Mouse (Mus musculus): ENCODE measurements around the gene Manbal.
A peak's percentile ranks its signal among the peaks of the same experiment; 100 is the strongest.

Manbal gene

DNA sequence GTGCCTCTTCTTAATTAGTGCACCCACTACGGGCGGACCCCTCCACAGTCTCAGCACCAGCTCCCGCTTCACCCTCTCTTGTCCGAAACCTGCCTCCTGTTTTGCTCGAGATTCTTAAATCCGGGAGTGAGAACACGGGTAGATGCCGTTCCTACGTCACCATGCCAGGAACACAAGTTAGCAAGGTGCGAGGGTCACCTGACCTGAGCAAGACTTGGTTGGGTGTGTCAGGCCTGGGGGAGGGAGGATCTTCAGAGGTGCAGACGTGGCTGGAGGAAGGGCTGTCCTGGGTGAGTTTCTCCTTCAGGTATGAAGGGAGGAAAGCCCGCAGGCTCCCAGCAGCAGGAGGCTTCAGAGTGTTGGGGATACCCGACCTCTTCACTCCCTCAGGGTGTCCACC is 50.8 kb downstream of the Manbal start, which contains the start of gene Src:
Src (plus strand) TSS at position 239 of the 400 bp plus-strand sequence.
- no peak for DNase-seq

DNA sequence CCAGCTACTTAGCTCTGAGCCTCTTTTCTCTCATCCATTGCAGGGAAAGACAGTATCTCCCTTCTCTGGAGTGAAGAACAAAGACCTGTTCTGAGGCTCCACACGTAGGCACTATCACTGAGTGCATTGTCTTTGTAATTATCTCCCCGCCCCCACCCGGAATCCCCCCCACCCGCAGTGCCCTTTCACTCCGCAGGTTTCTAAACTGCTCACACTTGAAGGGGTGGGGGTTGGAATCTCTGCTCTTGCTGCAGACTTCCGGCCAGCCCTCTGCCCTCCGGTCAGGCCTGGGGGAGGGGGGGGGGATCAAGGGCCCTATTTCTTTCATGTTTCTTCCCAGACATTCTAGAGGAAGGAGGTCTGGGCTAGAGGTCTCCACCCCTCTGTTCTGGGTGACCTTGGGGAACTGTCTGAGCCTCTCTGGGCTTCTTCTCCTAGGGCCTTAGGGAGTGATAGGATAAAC is 51.2 kb downstream of the Manbal start:
- no peak for DNase-seq

DNA sequence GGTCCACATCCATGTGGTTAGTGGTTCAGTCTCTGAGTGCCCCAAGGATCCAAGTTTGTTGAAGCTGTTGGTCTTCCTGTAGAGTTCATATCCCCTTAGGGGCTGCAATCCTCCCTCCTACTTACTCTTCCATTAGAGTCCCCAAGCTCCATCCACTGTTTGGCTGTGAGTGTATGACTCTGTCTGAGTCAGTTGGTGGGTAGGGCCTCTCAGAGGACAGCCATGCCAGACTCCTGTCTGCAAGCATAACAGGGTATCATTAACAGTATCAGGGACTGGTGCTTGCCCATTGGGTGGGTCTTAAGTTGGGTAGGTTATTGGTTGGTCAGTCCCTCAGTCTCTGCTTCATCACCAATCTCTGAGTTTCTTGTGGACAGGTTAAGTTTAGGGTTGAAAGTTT is 52.1 kb downstream of the Manbal start:
- DNase-seq = no peak

DNA sequence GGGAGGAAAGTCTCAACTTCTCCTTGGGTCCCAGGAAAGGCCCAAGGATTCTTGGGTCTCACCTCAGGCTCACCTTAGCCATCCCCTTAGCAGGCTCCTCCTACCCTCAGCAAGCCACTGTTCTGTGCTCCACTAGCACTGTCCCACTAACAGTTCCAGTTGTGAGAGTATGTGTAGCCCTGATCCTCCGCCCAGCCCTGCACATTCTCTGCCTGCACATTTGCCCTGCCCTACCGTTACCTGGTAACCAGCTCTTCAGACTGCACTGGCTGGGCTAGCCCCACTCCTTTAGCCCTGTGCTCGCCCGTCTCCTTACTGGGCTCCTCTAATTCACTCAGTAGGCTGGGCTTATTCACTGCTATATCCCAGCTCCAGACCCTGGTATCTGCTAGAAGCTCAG is 53.0 kb downstream of the Manbal start:
- DNase-seq = no peak

DNA sequence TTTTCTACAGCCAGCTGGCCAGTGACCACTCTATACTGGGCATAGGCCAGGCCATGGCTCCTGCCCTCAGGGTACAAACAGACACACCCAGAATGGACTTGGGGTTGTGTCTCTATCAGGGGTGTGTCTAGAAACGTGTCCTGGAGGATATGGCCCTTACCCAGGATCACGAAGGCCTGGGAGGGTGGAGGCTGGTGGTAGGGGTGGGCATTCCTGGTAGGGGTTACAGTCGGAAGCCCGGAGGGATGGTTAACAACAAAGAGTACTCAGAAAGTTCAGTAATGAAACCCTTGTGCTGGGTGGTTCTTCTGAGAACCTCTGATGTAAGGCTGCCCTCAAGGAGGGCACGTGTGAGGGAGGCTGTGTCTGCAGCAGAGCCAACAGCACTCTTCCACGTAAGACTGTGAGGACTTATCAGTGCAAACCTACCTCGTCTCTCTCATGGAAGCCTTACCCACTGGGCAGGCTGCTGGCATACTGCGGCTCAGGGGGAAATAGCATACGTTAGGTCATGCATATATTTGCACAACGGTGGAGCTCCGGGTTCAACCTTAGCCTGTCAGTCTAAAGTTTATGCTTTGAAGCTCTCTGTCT is 54.8 kb downstream of the Manbal start:
- no peak for DNase-seq

DNA sequence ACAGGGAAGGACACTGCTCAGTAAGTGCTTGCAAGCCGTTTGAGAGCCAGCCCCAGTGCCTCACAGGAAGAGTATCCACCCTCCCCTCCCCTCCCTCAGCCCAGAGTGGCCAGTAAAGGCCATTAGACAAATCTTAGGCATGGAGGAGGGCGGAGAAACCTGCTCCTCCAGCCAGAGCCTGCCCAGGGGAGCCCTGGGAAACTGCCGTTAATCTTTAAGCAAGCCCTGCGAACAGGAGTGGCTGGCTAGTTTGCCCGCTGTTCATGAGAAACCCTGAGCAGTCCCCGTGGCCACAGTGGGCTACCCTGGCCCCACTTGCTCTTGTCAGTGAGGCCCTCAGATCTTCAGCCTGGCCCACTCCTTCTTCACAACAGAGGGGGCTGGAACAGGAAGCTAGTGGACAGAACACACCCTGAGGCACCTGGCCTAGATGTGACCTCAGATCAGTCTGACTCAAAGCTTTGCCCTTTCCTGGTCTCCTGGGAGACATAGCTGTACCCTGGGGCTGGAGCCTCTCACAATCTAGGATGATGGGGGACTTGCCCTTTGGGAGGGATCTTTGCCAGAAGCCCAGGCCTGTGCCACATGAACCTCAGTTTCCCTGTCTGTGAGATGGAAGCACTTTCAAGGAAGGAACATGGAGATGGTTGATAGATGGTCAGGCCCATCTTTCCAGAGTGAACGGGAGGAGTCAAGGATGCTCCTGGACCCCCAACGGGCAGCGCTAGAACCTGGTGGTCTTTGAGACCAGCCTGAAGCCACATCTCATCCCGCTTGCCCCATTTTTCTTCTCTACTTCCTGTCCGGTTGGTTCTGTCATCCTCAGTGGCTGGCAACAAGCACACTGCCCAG is 55.7 kb downstream of the Manbal start:
- no peak for DNase-seq

DNA sequence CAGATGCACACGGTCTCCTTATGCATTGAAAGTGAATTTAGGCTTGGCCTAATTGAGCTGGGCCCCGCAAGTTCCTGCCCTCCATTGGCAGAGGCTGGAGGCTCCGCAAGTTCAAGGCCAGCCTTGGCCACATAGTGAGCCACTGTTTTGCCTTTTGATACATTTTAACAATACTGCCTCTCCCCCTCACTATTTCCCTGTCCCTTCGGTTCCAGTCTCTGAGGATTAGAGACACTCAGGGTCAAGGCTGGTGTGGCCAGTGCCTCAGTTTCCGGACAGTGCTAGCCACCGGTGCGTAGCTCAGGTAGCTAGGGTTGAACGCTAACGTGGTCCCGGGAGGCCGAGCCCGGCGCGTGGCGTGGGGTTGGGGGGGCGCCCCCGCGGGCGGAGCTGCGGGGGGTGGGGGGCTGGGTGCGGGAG is 56.3 kb downstream of the Manbal start:
- DNase-seq = no peak

DNA sequence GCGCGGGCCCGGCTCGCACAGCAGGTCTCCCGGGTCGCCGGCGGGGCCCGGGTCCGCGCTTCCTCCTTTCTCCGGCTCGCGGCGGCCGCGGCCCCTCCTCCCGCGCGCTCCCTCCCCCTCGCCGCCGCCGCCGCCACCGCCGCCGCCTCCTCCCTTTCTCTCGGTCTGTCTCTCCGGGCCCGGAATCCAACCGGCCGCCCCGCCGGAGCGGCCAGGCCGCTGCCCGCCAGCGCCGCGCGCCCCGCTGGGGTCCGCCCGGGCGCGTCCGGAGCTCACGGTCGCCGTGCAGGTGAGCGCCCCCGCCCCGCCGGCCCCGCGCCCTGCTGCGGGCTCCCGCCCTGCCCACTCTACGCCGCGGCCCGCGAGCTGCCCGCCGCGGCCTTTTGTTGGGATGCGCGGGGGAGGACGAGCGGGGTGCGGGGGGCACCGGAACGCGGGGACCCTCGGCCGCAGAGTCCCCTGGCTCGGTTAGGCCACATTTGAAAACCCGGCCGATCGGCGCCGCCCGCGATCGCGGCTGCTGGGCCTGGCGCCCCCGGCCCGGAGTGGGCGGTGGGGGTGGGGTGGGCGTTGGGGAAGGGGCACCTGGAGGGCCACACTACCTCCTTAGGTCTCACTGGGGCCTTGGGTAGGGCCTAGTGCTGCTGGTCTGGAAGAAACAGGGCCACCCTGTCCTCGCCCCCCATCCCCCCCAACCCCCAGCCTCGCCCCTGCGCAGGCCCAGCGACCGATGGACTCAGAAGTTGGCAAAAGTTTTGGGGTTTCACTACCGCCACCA is 56.9 kb downstream of the Manbal start:
- peak; percentile 57 to 62 for DNase-seq

DNA sequence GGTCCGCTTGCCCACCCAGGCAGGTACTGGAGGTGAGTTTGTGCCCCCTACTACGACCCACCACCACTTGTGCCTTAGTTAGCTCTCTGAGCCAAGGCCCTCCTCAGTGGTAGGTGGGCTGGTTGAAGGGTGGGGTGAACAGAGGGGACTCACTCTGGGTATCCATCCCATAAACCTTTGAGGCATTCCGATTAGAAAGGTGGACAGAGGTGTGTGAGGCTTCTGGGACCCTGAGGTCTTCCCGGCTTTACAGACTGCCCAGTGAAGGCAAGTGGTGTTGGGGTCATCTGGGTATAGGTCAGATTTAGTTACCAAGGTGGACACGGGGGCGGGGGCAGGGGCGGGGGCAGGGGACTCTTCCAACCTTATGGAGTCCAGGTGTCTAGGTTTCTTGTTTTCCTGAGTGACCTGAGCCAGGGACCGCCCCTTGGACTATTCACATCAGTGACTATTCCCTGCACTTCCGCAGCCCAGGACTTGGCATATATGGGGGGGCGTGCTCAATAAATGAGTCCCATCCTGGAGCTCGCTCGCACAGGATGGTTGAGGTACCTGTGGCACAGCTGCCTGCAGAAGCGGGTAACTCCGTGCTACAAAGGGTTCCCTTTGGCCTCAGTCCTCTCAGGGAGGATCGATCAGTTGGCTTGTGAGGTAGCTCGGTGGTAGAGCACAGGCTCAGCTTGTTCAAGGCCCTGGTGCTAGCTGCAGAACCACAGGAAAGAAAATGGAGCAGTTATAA is 57.7 kb downstream of the Manbal start:
- DNase-seq = no peak

DNA sequence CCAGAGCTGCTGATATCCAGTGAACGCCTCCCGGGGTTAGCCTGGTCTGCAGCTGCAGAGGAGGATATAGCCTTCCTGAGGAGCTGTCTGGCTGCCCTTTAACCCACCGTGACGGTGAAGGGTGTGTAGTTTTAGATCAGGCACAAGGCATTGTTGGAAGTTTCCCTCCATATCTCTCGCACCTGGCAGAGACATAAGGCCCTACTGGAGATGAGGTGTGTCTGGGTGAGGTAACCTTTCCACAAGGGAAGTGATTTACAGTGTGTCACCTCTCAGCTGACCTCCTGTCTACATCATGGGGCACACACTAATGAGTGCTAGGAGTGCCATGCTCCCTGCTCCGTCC is 58.2 kb downstream of the Manbal start:
- no peak for DNase-seq

DNA sequence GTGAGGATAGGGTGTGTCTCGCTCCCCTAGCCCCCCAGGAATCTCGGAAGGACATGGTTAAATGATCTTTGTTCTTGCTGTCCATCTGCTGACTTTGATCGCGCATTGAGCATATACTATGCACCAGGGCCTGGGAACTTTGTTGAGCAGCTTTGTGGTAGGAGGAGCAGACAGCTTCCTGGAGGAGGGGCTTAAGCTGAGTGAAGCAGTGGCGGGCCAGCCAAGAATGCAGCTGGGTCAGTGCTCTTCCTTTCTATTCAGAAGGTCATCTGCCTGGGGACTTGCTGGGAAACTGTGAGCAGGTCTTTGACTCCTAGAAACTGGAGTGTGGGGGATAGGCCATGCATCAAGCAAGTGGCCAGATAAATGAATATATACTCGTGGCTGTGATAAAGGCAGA is 58.8 kb downstream of the Manbal start:
- DNase-seq = no peak

DNA sequence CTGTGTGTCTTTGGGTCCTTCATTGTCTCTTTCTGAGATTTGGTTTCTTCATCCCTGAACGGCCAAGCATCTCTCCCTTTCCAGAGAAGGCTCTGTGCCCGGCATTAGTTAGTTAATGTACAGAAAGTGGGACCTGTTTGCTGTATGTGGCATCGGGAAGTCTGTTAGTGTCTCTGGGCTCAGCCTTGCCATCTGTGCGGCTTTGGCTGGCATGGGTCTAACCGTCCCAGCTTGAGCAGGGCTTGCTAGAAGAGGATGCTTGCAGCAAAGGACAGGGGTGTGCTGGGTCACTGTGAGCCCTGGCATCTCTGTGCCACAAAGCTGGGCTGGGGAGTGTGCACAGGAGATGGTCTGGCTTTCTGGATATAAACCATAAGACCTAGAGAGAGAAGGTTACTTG is 59.8 kb downstream of the Manbal start:
- no peak for DNase-seq

DNA sequence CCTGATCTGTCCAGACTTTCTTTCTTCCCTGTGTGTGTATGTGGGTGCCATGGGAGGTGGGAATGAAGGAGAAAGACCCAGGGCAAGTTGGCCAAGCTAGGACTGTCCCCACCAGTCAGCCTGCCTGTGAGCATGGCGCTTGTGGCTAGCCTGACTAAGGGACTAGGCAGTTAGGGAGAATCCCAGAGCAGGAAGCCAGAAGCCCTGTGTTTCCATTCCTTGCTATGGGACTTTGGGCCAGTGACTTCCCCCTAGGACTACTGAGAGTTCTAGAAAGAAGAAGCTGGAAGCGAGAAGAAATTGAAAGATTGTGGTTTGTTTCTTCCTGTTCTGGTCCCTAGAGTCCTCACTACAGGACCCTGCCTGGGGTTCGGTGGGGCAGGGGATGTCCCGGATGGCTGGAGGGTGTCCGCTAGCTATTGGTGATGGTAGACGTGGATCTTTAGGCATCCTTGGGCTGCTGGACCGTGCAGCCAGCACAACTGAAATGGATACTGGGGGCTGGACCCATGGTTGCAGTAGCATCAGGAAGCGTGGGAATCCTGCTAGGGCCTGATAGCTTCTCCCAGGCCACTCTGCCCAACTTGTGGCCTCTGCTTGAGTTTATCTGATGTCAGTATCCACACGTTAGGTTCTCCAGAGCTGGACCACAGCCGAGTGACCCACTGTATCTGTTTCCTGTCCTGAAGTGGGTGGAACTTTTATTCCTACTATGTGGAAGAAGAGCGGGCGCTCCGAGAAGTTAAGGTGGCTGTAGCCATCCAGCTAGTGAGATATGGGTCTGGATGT is 61.2 kb downstream of the Manbal start:
- no peak for DNase-seq

DNA sequence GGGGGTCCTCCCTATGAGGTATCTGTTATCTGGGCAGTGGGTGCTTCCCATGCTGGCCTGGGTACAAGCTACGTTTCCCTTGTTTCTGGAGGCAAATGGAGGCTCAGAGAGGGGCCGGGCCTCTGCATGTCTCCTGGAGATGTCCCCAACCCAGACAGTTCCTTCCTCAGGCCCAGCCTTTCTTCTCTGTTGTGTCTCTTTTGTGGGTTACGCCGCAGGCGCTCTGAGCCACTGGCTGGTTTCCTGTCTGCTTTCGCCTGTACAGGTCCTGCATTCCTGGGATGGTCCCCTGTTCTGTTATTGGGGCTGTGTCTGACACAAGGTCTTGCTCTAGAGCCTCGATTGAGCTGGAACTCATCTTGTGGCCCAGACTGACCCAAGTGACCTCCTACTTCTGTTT is 62.3 kb downstream of the Manbal start:
- no peak for DNase-seq

DNA sequence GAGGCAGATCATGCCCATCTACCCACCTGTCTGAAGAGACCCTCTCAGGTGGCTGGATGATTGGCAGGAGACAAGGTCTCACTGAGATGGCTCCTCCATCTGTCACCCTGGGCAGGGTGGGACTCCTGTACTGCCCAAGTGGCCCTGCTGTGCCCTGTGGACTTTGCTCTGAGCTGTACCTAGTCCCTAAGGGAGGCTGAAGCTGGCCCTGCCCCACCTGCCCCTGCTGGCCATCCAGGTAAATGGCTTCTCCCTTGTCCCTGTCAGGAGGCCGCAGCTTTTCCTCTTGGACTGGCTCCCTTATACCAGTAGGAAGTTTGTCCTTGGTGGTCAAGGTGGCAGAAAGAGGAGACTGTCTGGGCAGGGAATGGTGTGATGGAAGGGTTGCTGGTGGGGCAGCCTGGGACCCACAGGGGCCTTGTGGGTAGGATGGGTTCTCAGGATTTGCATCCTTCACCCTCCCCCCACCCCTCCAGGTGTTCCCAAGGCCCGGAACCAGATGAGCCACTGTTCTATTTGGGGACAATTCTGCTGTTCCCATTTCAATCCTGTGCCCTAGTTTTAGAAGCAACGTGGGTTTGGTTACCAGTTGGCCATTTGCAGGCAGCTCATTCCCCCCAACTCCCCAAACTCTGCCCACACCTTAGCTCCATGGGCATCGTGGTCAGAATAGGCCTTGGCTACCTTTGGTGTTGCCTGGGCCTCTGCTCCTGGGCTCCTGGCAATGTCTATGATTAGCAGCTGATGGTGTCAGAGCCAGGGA is 63.5 kb downstream of the Manbal start:
- no peak for DNase-seq

DNA sequence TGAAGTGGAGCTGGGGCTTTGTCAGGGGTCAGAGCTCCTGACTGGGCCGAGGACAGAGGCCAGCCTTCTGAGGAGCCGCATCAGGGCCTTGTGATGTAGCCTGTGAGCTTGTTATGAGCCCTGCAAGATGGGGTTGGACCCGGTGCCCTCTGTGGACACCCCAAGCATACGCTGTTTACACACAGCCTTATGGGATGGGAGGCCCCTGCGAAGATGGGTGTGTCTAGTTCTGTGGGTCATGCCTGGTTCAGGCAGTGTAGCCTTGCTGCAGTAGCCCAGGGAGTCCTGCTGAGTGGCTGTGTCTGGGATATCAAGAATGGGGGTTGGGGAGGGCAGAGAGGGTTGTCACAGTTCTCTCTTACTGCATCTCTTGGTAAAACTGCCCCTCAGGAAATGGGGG is 64.5 kb downstream of the Manbal start:
- no peak for DNase-seq

DNA sequence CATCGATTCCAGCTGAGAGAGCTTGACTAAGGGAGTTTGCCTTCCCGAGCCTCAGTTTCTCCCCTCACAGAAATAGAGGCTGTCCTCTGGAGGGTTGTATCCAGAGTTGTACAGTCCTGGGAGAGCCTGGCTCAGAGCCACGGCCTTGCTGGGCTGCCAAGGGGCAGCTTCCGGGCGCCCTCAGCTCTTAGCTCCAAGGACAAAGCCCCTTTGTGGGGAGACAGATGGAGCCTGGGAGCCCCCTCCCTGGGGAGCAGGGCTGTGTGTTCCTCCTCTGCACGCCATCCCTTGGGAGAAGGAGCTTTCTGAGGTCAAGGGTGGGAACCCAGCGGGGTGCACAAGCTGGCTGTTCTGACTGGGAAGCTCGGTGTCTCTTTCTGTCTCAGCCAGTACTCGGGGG is 65.1 kb downstream of the Manbal start:
- no peak for DNase-seq

DNA sequence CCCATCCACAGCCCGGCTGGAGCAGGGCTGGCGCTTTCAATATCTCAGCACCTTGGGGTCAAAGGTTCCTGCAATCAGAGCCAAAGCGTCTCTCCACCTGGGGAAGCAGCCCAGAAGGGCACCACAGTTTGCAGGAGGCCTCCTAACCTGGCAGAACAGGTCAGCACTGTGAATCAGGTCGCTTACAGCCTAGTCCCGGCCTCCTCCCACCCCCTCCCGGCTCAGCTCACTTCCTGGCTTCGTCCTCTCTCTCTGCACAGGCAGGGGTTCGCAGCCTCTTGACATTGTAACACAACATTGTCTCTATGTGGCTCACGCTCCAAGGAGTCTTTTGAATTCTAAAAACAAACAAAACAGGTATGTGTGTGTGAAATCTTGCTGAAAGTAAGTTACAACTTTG is 66.6 kb downstream of the Manbal start:
- DNase-seq = no peak

DNA sequence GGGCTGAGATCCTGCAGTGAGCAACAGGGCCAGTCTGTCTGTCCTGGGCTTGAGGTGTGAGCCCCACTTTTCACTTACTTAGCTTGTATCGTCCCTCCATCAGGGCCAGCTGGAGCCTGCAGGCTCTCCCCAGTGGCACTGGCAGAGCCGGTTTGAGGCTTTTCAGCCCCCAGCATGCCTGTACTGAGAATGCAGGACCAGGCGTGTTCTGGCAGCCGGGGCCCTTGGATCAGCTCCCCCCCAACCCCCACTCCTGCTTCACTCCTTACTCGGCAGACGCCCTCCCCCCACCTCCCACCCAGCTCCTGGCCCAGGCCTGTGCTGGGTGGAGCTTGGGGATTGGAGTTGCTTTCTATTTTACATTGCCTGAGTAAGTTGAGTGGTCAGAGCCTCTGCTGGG is 67.1 kb downstream of the Manbal start:
- no peak for DNase-seq

DNA sequence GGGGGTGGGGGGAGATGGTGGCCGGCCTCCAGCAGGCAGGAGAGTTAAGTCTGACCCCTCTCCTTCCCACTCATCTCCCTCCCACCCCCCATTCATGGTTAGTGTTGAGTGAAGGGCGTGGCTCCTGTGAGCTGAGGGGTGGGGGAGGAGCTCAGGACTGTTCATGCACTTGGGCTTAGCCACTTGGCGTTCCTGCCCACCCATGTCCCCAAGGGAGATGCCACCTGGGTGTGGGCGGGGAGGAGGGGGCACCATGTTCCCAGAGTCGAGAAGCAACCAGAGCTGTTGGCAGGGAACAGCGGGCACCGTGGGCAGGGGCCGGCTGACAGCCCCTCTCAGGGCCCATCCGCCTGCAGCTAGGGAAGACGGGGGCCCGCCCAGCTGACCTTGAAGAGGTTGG is 69.1 kb downstream of the Manbal start:
- DNase-seq = no peak

DNA sequence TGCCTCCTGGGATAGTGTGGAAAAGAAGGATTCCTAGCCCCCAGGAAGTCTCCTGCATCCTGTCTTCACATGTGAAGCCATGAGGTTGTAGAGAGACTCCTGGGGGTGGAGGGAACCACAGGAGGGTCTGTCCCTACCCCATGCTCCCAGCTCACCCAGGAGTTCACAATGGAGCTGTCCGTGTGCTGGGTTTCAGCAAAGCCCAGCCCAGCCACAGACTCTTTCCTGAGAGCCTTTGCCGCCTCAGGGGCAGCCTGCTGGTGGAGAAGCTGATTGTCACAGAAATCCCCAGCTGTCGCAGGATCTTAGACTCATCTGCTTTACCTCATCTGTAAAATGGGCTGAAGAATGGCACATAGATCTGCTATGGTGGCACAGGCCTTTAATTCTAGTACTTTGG is 69.7 kb downstream of the Manbal start:
- no peak for DNase-seq

Measured in cerebellum, postnatal 36 days (tissue).